Mouse (Mus musculus) liver, embryonic 15.5 days (tissue): ENCODE results near the gene Rnf146. TPM values are rescaled to one million over a fixed set of nuclear protein-coding genes. Genes with fewer than 3 reads are reported as not detected.
"Not testable (repeated sequence)": the region's sequence is repeated elsewhere in the genome, so short reads cannot be mapped to it uniquely, and the experiment has no call there.

Source experiments
- ATAC-seq: fragments of 200-750 bp; cut with Nextera tagmentation; 2 replicates; pipeline ENCODE4 v1.8.0; 2017; ENCODE audit warnings: moderate number of reproducible peaks, mild to moderate bottlenecking, moderate library complexity; ENCODE audit not compliant: insufficient read depth
- H3K27ac ChIP-seq: fragments of 300-500 bp; sonication (generic); replicated peaks from 2 replicates; pipeline ENCODE4 v1.5.1; 2015; ENCODE audit warnings: mild to moderate bottlenecking, inconsistent platforms
- H3K27me3 ChIP-seq: fragments of 300-500 bp; sonication (generic); 2 replicates; pipeline ENCODE4 v1.6.1; 2015; ENCODE audit warnings: mild to moderate bottlenecking, inconsistent platforms
- H3K36me3 ChIP-seq: fragments of 300-500 bp; sonication (generic); replicated peaks from 2 replicates; pipeline ENCODE4 v1.6.1; 2015; ENCODE audit warnings: moderate library complexity, mild to moderate bottlenecking, inconsistent platforms
- H3K4me1 ChIP-seq: fragments of 300-500 bp; sonication (generic); replicated peaks from 2 replicates; pipeline ENCODE4 v1.6.1; 2015; ENCODE audit warnings: inconsistent platforms
- H3K4me2 ChIP-seq: fragments of 300-500 bp; sonication (generic); 2 replicates; pipeline ENCODE4 v1.6.1; 2015; ENCODE audit warnings: moderate library complexity, mild to moderate bottlenecking, inconsistent platforms
- H3K4me3 ChIP-seq: fragments of 300-500 bp; sonication (generic); replicated peaks from 2 replicates; pipeline ENCODE4 v1.5.1; 2015; ENCODE audit warnings: mild to moderate bottlenecking, inconsistent platforms
- H3K9ac ChIP-seq: fragments of 300-500 bp; sonication (generic); 2 replicates; pipeline ENCODE4 v1.6.1; 2015; ENCODE audit warnings: moderate library complexity, mild to moderate bottlenecking, inconsistent platforms
- H3K9me3 ChIP-seq: fragments of 300-500 bp; sonication (generic); replicated peaks from 2 replicates; pipeline ENCODE4 v1.6.1; 2016; ENCODE audit warnings: inconsistent platforms
- WGBS: fragments of 180-500 bp; shearing (Covaris S2); methylation state at CpG from one replicate; pipeline ENCODE4 v1.1.7; 2015; ENCODE audit warnings: mixed read lengths; ENCODE audit not compliant: insufficient replicate concordance; 5-methylcytosine and 5-hydroxymethylcytosine counted together
- polyA plus RNA-seq: library from polyadenylated mRNA; unstranded; fragments of >200 nt; fragmentation: Nextera tagmentation; extraction: Ambion mirVana; gene quantifications from 2 replicates; pipeline ENCODE4 v1.2.1, GENCODE M21; 2015

Gene Rnf146
- polyA plus RNA-seq: 14.1 and 15.1 TPM in 2 replicates

DNA sequence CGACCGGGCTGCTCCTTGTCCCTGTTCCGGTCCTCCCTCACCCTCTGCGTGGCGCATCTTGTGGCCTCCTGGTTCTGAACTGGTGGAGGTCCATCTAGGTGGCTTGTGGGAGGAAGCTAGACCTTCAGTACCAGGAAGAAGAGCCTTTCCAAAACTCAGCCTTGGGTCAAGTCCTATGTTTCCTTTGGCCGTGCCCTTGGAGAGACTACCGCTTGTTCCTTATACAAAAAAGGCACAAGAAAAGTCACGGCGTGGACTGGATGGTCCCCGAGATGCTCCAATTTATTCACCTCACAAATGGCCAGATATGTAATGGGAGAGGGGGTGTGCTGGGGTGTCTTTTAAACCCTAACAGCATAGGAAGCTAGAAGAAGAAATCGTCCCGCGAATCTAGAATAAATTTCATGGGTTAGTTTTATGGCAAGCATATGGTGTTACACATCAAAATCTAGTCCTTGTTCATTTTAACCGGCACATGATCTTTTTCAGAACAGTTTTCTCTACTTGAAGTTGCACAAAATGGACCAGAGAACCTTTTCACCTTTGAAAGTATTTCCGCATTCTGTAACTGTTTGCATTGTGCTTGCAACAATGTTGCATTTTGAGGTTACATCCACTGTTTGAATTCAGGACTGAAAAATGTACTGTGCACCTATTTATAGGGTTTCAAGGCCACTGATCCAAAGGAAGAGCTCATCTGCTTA is at the start of gene Rnf146:
Gene Rnf146, minus strand, starts transcription at position 246 of the 704 bp plus-strand sequence.
- H3K36me3 ChIP-seq: 0 out of 2 replicates have a peak, but pooled peaks cover 3% of the 10 kb centered on the region
- peak within 1 kb of the TSS; percentile 95 for H3K4me3 ChIP-seq
- peaks cover 19% of the 10 kb centered on the region for H3K4me1 ChIP-seq
- H3K9me3 ChIP-seq: no peaks in the 10 kb centered on the region
- peak within 1 kb of the TSS; percentile 88 for H3K4me2 ChIP-seq
- H3K9ac ChIP-seq: peak within 1 kb of the TSS; percentile 98
- peak within 1 kb of the TSS; percentile 96 for H3K27ac ChIP-seq
- 6% methylated on average over 15 of the region's 15 CpGs for WGBS
- ATAC-seq: peak; percentile 5
- no peaks in the 10 kb centered on the region for H3K27me3 ChIP-seq

DNA sequence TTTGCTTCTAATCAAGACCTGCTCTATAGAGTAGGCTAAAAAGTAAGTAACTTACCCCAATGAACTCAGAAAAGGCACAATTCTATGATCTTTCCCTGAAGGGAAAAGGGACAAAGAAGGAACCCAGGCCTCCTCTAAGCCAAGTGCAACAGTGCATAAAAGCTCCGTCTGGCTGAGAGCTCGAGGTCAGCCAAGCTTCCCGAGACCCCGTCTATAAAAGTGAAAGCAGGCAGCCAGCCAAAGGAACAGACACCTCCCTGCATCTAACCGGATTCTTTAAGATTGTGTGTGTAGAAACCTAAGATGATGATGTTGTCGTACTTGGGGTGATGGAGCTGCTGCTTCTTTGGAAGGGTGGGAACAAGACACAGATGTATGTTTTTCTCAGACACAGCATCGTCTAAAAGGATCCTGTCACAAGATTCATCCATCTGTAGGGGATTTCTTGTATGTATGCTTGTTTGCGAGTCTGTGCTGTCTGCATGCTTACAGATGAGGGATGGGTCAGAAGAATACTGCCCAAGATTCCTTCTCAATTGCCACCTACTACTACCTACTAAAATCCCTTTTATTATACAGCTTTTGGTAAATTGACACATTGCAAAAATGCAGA is 40.5 kb upstream of the Rnf146 start:
- Histone ChIP-seq H3K36me3 (no peaks in the 10 kb centered on the region), H3K4me1 (no peaks in the 10 kb centered on the region), H3K9me3 (no peaks in the 10 kb centered on the region), H3K9ac (no peak overlapping the region), H3K27ac (no peak overlapping the region), H3K4me2 (no peak overlapping the region), H3K27me3 (no peaks in the 10 kb centered on the region), H3K4me3 (no peak overlapping the region)
- WGBS: 57% methylated on average over 8 of the region's 8 CpGs
- ATAC-seq: no peak

DNA sequence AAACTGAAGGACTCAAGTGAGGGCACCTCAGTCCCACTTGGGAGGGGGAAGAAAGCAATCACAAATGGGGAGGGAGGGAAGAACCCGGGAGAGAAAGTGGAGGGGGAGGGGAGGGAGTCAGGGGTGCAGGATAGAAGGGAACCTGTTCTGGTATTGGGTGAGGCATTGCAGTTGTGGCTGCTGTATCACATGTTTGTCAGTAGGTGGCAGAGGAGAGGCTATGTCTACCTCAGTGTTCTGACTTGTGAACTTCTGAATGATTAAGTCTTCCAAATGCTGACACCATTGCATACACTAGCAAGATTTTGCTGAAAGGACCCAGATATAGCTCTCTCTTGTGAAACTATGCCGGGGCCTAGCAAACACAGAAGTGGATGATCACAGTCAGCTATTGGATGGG is 32.6 kb upstream of the Rnf146 start:
- H3K9me3 ChIP-seq, H3K9ac ChIP-seq, H3K4me3 ChIP-seq, H3K4me1 ChIP-seq, ATAC-seq, H3K27me3 ChIP-seq, H3K36me3 ChIP-seq, H3K27ac ChIP-seq, H3K4me2 ChIP-seq: not testable (repeated sequence)
- WGBS: 50% methylated on average over 2 of the region's 2 CpGs

DNA sequence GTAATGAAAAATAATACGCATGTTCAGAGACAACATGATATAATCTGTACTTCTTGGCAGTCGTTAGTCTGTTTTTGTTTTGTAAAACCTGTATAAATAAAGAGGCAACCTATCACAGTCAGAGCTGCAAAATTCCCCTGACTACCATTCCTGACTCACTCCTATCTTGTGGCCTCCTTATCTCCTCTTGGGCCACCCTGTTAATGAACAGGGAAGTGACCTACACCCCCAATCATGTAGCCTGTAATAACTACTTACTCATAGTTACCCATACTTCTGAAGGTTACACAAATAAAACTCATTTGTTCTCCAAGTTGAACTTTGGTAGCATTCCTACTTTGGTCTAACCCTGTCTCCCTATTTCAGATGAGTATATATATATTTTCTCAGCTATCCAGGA is 19.3 kb upstream of the Rnf146 start:
- H3K9ac ChIP-seq: no peak overlapping the region
- H3K4me2 ChIP-seq: no peak overlapping the region
- H3K27me3 ChIP-seq: no peaks in the 10 kb centered on the region
- H3K4me3 ChIP-seq: no peak overlapping the region
- no peaks in the 10 kb centered on the region for H3K4me1 ChIP-seq
- H3K36me3 ChIP-seq: no peaks in the 10 kb centered on the region
- no peaks in the 10 kb centered on the region for H3K9me3 ChIP-seq
- H3K27ac ChIP-seq: no peak overlapping the region
- WGBS: 60% methylated on average over 2 of the region's 2 CpGs
- no peak for ATAC-seq

DNA sequence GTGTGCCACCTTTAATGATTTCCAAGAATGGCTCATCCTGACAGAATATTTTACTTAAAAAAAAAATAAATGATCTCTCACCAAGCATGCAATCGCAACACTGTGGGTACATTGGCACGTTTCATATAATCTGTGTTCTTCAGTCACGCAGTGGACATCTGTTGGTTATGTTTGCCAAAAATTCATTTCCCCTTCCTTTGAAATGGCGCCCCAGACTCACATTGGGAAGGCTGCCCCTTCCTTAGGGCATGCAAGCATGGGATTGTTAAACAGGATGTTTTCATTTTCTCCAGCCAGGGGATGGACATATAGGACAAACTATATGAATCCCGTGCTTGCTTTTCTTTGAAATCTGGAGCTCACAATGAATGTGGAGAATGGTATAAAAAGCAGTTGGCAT is 11.8 kb upstream of the Rnf146 start:
- no peak overlapping the region for H3K4me2 ChIP-seq
- H3K27me3 ChIP-seq: no peaks in the 10 kb centered on the region
- H3K27ac ChIP-seq: no peak overlapping the region
- no peak for ATAC-seq
- H3K4me3 ChIP-seq: no peak overlapping the region
- 62% methylated on average over 5 of the region's 5 CpGs for WGBS
- no peaks in the 10 kb centered on the region for H3K9me3 ChIP-seq
- no peak overlapping the region for H3K9ac ChIP-seq
- no peaks in the 10 kb centered on the region for H3K36me3 ChIP-seq
- no peaks in the 10 kb centered on the region for H3K4me1 ChIP-seq

DNA sequence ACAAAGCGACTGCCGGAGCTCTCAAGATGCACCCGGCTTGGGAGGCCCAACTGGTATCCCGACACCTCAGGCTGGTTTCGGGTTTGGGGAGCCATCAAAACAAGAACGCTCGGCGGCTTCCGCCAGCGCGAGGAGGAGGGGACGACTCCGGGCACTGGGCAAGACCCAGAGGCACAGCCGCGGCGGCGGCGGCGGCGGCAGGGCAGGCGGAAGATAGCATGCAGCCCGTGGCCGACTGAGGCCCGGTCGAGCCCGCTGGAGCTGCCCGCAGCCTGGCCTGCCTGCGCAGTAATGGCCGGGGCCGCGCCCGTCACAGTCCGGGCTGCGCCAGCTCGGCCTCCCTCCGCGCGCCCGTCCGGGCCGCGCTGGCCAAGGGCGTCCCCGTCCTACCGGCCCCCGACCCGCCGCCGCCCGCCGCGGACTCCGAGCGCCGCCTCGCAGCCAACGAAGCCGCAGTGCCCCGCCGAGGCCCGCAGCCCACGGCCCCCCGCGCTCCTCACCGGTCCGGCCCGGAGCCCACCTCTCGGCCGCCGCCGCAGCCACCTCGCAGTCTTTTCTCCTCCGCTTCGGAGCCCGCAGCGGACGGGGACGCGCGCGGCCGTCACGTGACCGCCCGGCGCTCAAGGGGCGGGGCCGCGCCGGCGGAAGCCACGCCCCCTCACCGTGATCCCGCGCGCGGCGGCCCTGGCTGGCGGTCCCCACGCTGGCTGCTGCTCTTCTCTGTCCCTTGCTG is 612 bp downstream of the Rnf146 start:
- Histone ChIP-seq H3K9me3 (no peaks in the 10 kb centered on the region), H3K27me3 (no peaks in the 10 kb centered on the region), H3K4me1 (peaks cover 20% of the 10 kb centered on the region), H3K36me3 (0 out of 2 replicates have a peak, but pooled peaks cover 6% of the 10 kb centered on the region), H3K9ac (peak overlapping the region; percentile 98), H3K27ac (peak overlapping the region; percentile 96), H3K4me2 (peak overlapping the region; percentile 88), H3K4me3 (peak overlapping the region; percentile 95)
- WGBS: under 1% methylated on average over 80 of the region's 100 CpGs
- peak; percentile 98 for ATAC-seq

DNA sequence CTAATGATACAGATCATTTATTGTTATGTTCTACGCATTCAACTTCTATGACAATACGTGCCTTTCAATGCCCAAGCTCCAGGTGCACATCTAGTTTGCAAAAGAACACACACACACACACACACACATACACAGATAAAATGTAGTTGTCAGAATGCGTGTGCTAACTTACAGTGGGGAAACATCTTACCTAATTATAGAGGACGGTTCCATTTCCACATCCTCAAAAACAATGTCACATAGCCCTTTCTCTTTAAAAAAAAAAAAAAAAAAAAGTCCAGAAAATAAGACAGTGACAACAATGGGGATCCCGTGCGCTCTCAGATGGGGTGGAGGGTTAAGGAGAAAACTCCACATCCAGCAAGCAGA is 1.2 kb downstream of the Rnf146 start:
- WGBS: 2% methylated on average over 6 of the region's 6 CpGs
- Histone ChIP-seq H3K27me3 (no peaks in the 10 kb centered on the region), H3K27ac (peak overlapping the region; percentile 96), H3K4me3 (peak overlapping the region; percentile 95), H3K9ac (peak overlapping the region; percentile 98), H3K36me3 (0 out of 2 replicates have a peak, but pooled peaks cover 6% of the 10 kb centered on the region), H3K4me1 (peaks cover 20% of the 10 kb centered on the region), H3K4me2 (peak overlapping the region; percentile 88), H3K9me3 (no peaks in the 10 kb centered on the region)
- ATAC-seq: no peak

DNA sequence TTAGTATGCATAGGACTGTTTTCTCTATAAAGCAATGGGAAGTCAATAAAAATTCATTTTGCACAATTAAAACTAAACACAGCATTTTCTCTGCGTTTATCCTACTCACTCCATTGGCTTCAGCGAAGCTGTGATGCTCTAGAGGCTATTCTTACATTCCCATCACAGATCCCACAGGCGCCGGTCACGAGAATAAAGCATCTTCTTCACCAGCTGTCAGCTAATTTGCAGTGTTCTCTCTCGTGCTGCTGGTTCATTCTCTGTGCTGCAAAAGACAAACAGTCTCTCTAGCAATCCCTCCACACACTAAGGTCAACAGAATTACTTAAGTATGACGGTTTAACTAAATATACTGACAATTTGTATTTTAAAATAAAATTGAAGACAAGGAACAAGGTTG is 8.1 kb downstream of the Rnf146 start:
- no peak for ATAC-seq
- Histone ChIP-seq H3K27me3 (no peaks in the 10 kb centered on the region), H3K9me3 (no peaks in the 10 kb centered on the region), H3K27ac (no peak overlapping the region), H3K9ac (no peak overlapping the region), H3K4me1 (peaks cover 5% of the 10 kb centered on the region; the same call in 1 of the 2 replicates), H3K4me3 (no peak overlapping the region), H3K36me3 (peaks cover 23% of the 10 kb centered on the region), H3K4me2 (no peak overlapping the region)
- 74% methylated on average over 7 of the region's 7 CpGs for WGBS

DNA sequence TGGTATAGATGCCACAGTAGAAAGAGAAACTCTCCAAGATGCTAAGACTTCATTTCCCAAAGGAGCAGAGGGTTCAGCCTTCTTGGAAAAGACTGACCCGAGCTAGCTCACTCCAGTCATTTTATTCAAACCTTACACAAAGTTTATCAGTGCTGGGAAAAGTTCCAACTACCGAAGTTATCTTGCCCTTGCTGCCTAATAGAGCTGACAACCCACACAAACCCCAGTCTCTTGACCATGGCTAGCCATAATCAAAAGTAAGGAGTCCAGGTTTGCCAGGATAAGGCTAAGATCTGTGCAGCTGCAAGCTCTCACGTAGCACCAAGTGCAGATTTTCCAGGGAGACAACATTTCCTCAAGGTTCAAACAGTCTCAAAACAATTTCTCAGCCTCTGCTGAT is 9.7 kb downstream of the Rnf146 start:
- 66% methylated on average over 3 of the region's 3 CpGs for WGBS
- H3K4me1 ChIP-seq: peaks cover 2% of the 10 kb centered on the region; the same call in 1 of the 2 replicates
- no peak overlapping the region for H3K9ac ChIP-seq
- H3K27ac ChIP-seq: no peak overlapping the region
- no peak overlapping the region for H3K4me3 ChIP-seq
- H3K27me3 ChIP-seq: no peaks in the 10 kb centered on the region
- no peak overlapping the region for H3K4me2 ChIP-seq
- peaks cover 30% of the 10 kb centered on the region for H3K36me3 ChIP-seq
- ATAC-seq: no peak
- no peaks in the 10 kb centered on the region for H3K9me3 ChIP-seq

DNA sequence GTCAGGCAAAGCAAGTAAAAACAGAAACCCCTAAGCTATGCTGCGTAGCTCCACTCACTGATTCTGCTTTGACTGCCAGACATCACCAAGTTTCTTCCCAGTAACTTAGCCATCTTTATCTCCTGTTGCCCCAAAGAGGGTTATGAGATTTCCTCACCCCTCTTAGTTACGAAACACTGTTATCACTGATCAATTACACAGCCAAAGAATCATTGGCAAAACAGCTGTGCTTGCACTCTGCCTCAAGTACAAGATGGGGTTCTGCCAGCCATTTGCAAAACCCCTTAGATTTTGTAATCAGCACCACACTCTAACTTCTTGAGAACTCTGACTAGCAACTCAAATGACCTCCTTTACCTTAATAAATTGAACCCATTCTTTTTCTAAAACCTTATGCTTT is 10.8 kb downstream of the Rnf146 start:
- no peak for ATAC-seq
- no peaks in the 10 kb centered on the region; the same call in 1 of the 2 replicates for H3K4me1 ChIP-seq
- no peaks in the 10 kb centered on the region for H3K9me3 ChIP-seq
- H3K36me3 ChIP-seq: peaks cover 37% of the 10 kb centered on the region
- H3K9ac ChIP-seq: no peak overlapping the region
- H3K27ac ChIP-seq: no peak overlapping the region
- H3K4me2 ChIP-seq: no peak overlapping the region
- no peaks in the 10 kb centered on the region for H3K27me3 ChIP-seq
- no peak overlapping the region for H3K4me3 ChIP-seq
- 66% methylated on average over 2 of the region's 2 CpGs for WGBS

DNA sequence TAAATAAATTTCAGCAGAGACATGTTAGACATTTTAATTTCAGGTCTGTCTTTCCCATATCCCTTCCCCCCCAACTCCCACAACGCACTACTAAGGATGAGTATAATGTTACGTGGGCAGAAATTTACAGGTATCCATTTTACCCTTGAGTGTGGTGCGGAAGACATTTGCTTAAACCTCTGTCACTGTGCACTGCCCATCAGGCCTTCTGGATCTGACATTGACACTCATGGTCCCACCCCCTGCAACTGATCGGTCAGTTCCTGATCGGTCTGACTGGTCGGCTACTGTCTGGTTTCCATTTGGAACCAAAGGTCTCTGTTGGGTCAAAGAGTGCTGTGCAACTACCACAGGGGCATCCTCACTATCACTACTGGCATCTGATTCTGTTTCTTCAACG is 15.6 kb downstream of the Rnf146 start:
- no peak overlapping the region for H3K27ac ChIP-seq
- H3K36me3 ChIP-seq: peaks cover 45% of the 10 kb centered on the region
- H3K9me3 ChIP-seq: no peaks in the 10 kb centered on the region
- H3K9ac ChIP-seq: no peak overlapping the region
- ATAC-seq: no peak
- H3K4me1 ChIP-seq: no peaks in the 10 kb centered on the region
- H3K27me3 ChIP-seq: no peaks in the 10 kb centered on the region
- H3K4me2 ChIP-seq: no peak overlapping the region
- 88% methylated on average over 7 of the region's 7 CpGs for WGBS
- no peak overlapping the region for H3K4me3 ChIP-seq
